Mouse (Mus musculus) brain, embryonic 14.5 days (tissue): ENCODE measurements around the gene Acer3.

Experiments used
- CTCF ChIP-seq: fragments of 200-500 bp; IDR thresholded peaks from 2 replicates; pipeline ENCODE4 v1.5.1; 2012; ENCODE audit warnings: inconsistent platforms, mild to moderate bottlenecking, moderate library complexity, borderline replicate concordance; ENCODE audit not compliant: insufficient read depth, insufficient read length; ENCODE audit errors: extremely low read depth
- POLR2A ChIP-seq: fragments of 200-500 bp; IDR thresholded peaks from 2 replicates; pipeline ENCODE4 v1.6.1; 2012; ENCODE audit warnings: mild to moderate bottlenecking, inconsistent platforms, borderline replicate concordance; ENCODE audit not compliant: poor library complexity, insufficient read depth, insufficient read length, severe bottlenecking; ENCODE audit errors: extremely low read depth

DNA sequence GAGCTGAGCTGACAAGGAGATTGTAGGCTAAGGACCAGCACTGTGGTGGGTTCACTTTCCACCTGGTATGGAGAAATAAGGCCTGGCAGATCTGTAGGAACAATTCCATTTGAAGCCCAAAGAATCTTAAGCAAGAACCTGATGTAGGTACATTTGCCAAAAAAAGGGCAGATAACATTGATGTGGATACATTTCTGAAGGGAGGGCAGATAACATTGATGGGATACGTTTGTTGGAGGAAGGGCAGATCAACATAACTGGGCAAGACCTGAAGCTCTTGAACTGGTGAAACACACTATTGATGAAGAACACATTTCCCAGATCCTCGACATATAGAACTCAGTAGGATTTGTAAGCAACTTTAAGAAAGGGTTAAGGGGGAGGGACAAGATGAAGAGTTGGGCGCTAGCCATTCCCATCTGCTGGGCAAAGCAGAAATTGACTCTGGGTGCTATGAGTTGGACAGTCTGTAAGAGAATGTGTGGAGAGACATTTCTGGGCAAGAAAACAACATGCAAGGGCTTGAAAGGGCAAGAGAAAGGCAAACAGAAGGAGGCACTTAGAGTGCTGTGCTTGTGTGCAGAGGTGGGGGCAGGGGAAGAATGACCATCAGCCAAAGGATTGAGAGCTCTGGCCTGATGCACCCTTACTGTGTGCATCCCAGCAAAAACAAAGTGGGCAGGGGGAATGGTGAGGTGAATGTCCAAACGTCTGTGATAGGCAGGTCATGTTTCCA, 8.7 kb downstream of the Acer3 start:
- no peak for TF ChIP-seq POLR2A
- no peak for TF ChIP-seq CTCF
